Mouse (Mus musculus) thymus, adult 2 months (tissue): ENCODE results near the gene Mogs. TPM values are rescaled to one million over a fixed set of nuclear protein-coding genes. Genes with fewer than 3 reads are reported as not detected.

ENCODE experiments used
- DNase-seq: peaks from one replicate; pipeline ENCODE4 v3.0.0; 2021
- H3K27ac ChIP-seq: fragments of 200-500 bp; 2 replicates; pipeline ENCODE4 v1.5.1; 2012; ENCODE audit warnings: low read length, control low read depth; ENCODE audit not compliant: control insufficient read depth, insufficient read depth
- H3K27me3 ChIP-seq: fragments of 200-500 bp; 2 replicates; pipeline ENCODE4 v1.6.1; 2012; ENCODE audit warnings: mild to moderate bottlenecking, low read length, moderate library complexity, mixed read lengths; ENCODE audit not compliant: control insufficient read depth, insufficient read depth
- H3K36me3 ChIP-seq: fragments of 200-500 bp; 2 replicates; pipeline ENCODE4 v1.6.1; 2012; ENCODE audit warnings: mild to moderate bottlenecking, low read length, moderate library complexity; ENCODE audit not compliant: control insufficient read depth, insufficient read depth
- H3K4me1 ChIP-seq: fragments of 200-500 bp; replicated peaks from 2 replicates; pipeline ENCODE4 v1.6.1; 2012; ENCODE audit warnings: low read length; ENCODE audit not compliant: control insufficient read depth, insufficient read depth
- H3K4me3 ChIP-seq: fragments of 200-500 bp; 2 replicates; pipeline ENCODE4 v1.5.1; 2012; ENCODE audit warnings: mild to moderate bottlenecking, low read length, control low read depth, moderate library complexity; ENCODE audit not compliant: control insufficient read depth, insufficient read depth
- CTCF ChIP-seq: fragments of 200-500 bp; IDR thresholded peaks from 2 replicates; pipeline ENCODE4 v1.5.1; 2012; ENCODE audit warnings: mild to moderate bottlenecking, control low read depth, low read length, moderate library complexity, borderline replicate concordance; ENCODE audit not compliant: control insufficient read depth, poor library complexity, insufficient read depth; ENCODE audit errors: extremely low read depth
- POLR2A ChIP-seq: fragments of 200-500 bp; IDR thresholded peaks from 2 replicates; pipeline ENCODE4 v1.6.1; 2012; ENCODE audit warnings: mild to moderate bottlenecking, low read length, control low read depth, moderate library complexity; ENCODE audit not compliant: control insufficient read depth, poor library complexity, insufficient read depth; ENCODE audit errors: extremely low read depth
- WGBS: fragments of 180-500 bp; shearing (Covaris S2); methylation state at CpG from one replicate; pipeline ENCODE4 v1.1.7; 2018; 5-methylcytosine and 5-hydroxymethylcytosine counted together
- polyA plus RNA-seq: library from polyadenylated mRNA; depleted of rRNA; stranded (reverse); fragments of >200 nt; gene quantifications from 2 replicates; pipeline ENCODE4 v1.2.3, GENCODE M21; 2012

Mogs gene
- polyA plus RNA-seq, 1 experiment: 142 TPM

DNA sequence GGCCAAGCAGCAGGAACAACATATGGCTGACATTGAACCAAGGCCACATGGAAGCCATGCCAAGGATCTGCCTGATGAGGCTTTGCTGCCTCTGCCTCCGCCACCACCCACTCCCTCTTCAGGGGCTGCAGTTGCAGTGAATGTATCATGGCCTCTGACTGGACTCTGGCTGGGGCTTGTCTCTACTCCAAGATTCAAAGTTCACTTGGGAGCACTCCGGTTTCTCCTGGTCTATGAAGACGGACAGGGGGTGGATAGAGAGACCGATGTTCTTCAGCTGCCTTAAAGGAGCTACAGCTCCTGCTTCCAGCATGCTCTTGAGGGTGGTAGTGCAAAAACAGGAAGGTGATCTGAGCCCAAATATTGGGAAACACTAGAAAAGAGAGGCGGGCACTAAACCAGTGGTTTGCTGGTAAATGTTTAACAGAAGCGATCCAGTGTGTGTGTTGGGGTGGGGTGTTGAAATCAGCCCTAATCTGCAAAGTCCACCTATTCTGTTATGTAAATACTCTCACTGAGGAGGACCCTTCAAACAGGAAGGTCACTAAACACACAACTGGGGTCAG is 16.3 kb downstream of the Mogs start:
- peaks cover 5% of the 10 kb centered on the region; the same call in 1 of the 2 replicates for H3K4me1 ChIP-seq
- no peak overlapping the region for H3K27ac ChIP-seq
- DNase-seq: no peak
- no peak overlapping the region for H3K4me3 ChIP-seq
- no peaks in the 10 kb centered on the region for H3K36me3 ChIP-seq
- H3K27me3 ChIP-seq: peaks cover 5% of the 10 kb centered on the region
- WGBS: 74% methylated on average over 6 of the region's 6 CpGs
- TF ChIP-seq POLR2A (no peak), CTCF (no peak)

DNA sequence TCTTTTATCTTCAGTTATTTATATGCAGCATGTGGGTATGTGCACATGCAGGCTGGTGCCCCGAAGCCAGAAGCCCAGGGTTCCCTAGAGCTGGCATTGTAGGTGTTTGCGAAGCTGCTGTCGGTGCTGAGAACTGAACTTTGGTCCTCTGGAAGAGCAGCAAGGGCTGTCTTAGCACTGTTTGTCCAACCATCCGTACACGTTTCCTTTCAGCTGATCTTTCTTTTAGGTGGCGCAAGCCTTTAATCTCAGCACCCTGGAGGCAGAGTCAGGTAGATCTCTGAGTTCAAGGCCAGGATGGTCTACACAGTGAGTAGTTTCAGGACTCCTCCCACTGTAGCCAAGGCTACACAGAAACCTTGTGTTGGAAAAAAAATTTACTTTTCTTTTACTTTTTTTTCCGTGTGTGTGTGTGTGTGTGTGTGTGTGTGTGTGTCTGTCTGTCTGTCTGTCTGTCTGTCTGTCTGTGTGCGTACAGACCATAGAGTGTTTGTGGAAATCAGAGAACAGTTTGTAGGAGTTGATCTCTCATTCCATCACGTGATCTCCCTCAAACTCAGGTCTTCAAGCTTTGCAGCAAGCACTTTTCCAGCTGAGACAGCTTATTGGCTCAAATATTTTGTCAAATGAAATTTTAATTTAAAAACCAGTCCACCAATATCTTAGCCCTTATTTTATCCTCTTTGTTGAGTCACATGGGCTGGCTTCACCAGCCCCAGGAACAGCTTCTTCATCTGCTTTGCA is 17.1 kb downstream of the Mogs start:
- TF ChIP-seq POLR2A (no peak), CTCF (no peak)
- H3K27me3 ChIP-seq: peaks cover 5% of the 10 kb centered on the region
- H3K27ac ChIP-seq: no peak overlapping the region
- peaks cover 13% of the 10 kb centered on the region for H3K4me1 ChIP-seq
- no peak for DNase-seq
- 91% methylated on average over 9 of the region's 9 CpGs for WGBS
- H3K4me3 ChIP-seq: no peak overlapping the region
- no peaks in the 10 kb centered on the region for H3K36me3 ChIP-seq

DNA sequence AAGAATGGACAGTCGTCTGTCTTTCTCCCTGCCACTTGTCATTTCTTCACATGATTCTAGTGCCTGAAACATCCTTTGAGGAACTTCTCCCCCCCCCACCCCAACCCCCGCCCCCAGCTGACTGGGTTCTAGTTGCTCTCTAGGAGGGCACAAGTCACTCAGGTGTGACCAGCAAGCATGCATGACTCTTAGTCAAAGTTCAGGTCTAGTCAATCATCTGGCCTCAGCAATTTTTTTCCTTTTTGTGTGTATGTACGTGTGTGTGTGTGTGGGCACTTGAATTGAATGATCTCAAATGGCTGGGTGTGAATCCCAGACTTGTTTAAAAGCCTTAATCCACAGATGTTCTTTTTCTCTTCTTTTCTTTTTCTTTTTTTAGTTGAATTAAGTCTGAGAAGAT is 18.9 kb downstream of the Mogs start:
- TF ChIP-seq POLR2A (no peak), CTCF (no peak)
- peaks cover 23% of the 10 kb centered on the region for H3K4me1 ChIP-seq
- WGBS: 75% methylated on average over 3 of the region's 3 CpGs
- DNase-seq: no peak
- no peaks in the 10 kb centered on the region for H3K36me3 ChIP-seq
- H3K27ac ChIP-seq: no peak overlapping the region
- no peak overlapping the region for H3K4me3 ChIP-seq
- peaks cover 5% of the 10 kb centered on the region for H3K27me3 ChIP-seq

DNA sequence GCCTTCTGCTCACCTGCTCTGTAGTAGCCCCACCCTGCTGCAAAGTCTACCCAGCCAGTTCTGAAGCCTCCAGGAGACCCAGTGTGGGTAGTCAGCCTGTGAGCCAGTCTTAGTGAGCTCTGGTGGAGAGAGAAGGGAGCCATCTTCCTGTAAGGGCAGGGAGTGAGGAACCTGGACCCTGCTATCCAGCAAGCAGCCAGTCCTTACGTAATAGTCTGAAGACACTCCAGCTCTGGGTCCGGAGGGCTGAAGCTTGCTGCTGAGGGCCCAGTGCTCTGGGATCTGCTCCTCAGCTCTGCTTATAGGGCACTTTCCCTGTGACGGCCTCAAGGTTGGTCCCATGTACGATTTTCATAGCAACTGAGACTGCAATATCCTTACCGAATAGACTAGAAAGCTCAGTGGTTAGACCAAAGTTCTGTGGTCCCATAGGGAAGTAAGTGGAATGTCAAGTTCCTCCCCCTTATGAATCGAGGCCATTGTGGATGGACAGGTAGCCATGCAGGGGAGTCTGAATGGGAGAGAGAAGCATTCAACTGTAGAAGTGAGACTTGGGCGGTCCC is 19.7 kb downstream of the Mogs start, which contains the start of gene Rtkn:
Gene Rtkn (plus strand): TSS at position 513 of the 563 bp plus-strand sequence.
- peaks cover 23% of the 10 kb centered on the region for H3K4me1 ChIP-seq
- no peak for DNase-seq
- H3K27ac ChIP-seq: no peak within 1 kb of the TSS
- no peak for TF ChIP-seq CTCF
- peaks cover 5% of the 10 kb centered on the region for H3K27me3 ChIP-seq
- peak within 1 kb of the TSS; percentile 16; the same call in 1 of the 2 replicates for H3K4me3 ChIP-seq
- WGBS: 88% methylated on average over 7 of the region's 7 CpGs
- no peaks in the 10 kb centered on the region for H3K36me3 ChIP-seq

DNA sequence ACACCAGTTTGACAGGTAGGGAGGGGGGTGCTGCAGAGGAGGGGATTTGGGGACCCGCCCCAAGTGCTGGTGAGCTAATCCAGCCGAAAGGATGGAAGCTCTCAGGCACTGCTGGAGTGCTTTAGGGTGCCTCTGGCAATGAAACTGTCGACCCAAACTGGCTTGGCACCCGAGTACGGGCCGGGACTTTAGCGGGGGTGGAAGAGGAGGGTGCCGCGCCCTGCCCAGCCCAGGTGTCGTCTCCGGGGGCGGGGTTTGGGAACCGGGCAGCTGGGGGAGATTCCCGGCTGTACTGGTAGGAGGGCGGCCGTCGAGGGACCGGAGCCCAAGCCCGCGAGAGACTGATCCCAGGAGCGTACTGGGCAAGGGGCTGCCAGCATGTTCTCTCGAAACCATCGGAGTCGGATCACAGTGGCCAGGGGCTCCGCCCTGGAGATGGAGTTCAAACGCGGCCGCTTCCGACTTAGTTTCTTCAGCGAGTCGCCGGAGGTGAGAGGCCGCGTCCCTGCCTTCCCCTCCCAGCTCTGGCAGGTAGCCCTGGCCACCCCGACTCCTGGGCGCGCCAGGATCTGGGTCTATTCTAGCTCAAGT is 20.4 kb downstream of the Mogs start:
- H3K27ac ChIP-seq: no peak overlapping the region
- H3K27me3 ChIP-seq: peaks cover 5% of the 10 kb centered on the region
- 35% methylated on average over 37 of the region's 37 CpGs for WGBS
- TF ChIP-seq CTCF (no peak), POLR2A (no peak)
- H3K36me3 ChIP-seq: no peaks in the 10 kb centered on the region
- DNase-seq: no peak
- H3K4me3 ChIP-seq: peak overlapping the region; percentile 16; the same call in 1 of the 2 replicates
- H3K4me1 ChIP-seq: peaks cover 23% of the 10 kb centered on the region

DNA sequence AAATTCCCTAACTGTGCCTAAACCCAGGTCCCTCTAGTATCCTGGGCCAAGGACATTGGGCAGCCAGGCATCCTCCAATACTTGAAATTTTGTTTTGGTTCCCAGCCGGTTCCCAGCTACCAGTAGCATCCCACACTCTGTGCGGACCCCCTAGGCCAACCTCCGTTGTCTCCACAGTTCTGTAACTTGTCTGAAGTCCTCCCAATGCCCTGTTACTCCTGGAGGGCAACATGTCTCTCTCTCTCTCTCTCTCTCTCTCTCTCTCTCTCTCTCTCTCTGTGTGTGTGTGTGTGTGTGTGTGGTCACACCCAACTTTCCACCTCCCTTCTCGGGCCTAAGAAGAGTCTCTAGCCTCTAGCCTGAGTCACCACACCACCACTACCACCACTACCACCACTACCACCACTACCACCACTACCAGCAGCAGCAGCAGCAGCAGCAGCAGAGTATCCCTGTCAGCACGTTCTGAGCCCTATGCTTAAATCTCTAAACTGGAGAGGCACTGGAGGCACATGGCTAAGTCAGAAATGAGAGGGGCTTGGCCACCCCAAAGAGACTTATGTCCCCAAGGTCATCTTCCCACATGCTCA is 21.1 kb downstream of the Mogs start:
- DNase-seq: no peak
- H3K27me3 ChIP-seq: peaks cover 5% of the 10 kb centered on the region
- H3K27ac ChIP-seq: no peak overlapping the region
- H3K36me3 ChIP-seq: no peaks in the 10 kb centered on the region
- 74% methylated on average over 5 of the region's 5 CpGs for WGBS
- H3K4me1 ChIP-seq: peaks cover 23% of the 10 kb centered on the region
- 0 out of 2 replicates have a peak overlapping the region, but pooled peaks have one; percentile 16 for H3K4me3 ChIP-seq
- TF ChIP-seq CTCF (no peak), POLR2A (no peak)
